Mouse (Mus musculus): ENCODE measurements around the gene Stap2.

Gene Stap2

GRCm38 (mm10) chr17:56005415-56006061 lies at the start of gene Stap2, which contains the start of gene Mpnd:
TSS of gene Stap2 (minus strand) at chr17:56005584.
TSS of gene Mpnd (plus strand) at chr17:56005711.
- DNase-seq = peak; percentile 76

GRCm38 (mm10) chr17:56054938-56055337 lies 49.6 kb upstream of the Stap2 start:
- no peak for DNase-seq

DNA sequence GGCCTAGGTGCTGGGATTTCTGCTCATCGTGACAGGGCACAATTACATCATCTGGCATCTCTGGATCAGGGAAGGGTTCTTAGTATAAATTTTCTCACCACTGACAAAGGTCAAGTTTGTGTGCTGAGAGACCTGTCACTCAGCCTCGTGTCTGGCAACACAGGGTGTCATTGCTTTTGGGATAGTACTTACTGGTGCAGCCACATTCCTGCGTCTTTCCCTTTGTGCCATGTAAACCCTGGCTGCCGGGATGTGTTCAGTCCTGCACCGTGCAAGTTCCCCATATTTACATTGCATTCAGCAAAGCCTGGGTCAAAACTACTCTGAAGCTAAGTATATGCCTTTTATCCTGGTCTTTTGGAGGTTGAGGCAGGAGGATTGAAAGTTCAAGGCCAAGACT lies 46.0 kb upstream of the Stap2 start:
- DNase-seq = no peak

GRCm38 (mm10) chr17:56040857-56041163 lies 35.4 kb upstream of the Stap2 start:
- no peak for DNase-seq

- peak; percentile 99 for DNase-seq
Measured at GRCm38 (mm10) chr17:56040030-56040856, 34.9 kb upstream of the Stap2 start, which contains the start of gene Chaf1a. TSS of gene Chaf1a (plus strand) at chr17:56040439.

- no peak for DNase-seq
Measured at GRCm38 (mm10) chr17:56039345-56039744, 34.0 kb upstream of the Stap2 start.

DNA sequence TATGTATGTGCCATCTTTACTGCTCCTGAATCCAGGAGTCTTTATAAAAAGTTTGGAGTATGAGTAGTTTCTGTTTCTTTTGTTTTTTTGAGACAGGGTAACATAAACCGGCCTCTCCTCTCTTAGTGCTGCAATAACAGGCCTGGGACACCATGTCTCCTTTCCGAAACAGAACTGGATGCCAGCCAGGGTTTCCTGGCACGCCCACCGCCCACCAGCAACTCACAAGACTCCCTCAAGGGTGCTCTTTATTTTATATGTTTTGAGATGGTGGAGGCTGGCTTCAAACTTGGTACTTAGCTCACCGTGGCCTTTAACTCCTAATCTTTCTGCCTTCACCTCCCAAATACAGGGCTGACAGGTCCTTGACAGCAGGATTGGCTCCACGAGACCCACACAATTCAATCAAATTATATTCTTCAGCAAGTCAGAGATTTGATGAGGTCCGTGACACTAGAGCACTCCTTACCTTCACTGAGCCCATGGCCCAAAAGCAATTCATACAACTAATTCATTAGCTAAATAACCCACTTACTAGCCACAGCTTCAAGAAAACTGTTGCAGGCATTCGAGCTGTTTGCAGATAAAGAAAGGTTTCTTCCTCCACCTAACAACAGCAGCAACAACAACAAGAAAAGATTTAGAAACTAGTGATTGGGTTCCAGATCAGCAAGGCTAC lies 33.3 kb upstream of the Stap2 start:
- DNase-seq = no peak

DNA sequence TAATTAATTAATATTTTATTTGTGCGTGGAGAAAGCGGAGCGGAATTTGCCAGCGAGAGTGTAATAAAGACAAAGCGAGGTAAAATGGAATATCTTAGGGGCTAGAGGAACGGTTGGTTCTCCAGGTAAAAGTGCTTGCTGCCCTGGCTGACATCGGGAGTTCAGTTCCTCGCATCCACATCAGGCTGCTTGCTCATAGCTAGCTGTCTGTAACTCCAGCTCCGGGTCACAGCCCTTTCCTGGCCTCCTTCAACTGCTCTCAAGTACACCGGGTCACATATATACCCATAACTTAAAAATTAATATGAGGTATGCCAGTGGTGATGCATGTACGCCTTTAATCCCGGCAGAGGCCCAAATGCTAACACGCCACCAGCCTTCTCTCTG lies 31.5 kb upstream of the Stap2 start:
- no peak for DNase-seq

GRCm38 (mm10) chr17:56036176-56036900 lies 31.0 kb upstream of the Stap2 start, which contains the start of gene Sh3gl1:
TSS of gene Sh3gl1 (minus strand) at chr17:56036635.
- peak; percentile 99 for DNase-seq

DNA sequence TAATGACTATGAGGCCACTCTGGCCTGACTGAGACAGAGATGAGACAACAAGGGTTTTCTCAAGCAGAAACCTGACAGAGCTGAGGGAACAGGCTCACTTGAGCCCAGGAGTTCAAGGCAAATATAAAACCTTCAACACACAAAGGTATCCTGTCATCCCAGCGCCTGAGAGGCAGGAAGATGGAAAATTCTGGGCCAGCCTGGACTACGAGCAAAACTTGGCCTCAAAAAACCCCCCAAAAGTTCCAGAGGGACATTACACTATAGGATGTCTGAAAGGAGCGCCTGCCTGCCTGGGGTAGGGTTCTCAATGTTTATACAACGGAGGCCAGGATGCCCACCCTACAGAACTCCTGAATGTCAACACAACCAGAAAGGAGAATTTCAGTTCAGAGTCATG lies 29.8 kb upstream of the Stap2 start:
- no peak for DNase-seq

DNA sequence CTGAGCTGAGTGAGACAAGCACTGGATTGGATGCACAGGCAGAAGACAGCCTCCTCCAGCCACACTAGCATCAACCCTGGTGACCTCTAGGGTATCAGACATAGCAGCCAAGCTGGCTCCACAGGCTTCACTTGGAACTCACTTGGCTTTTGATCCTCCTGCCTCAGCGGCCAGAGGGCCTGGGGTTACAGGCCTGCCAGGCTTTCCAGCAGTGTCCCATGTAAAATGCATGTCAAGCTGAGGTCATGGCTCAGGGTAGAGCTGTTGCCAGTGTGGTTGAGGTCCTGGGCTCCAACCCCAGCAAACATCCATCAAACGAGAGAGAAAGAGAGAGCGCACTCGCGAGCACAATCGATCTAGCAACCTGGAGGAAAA lies 29.3 kb upstream of the Stap2 start:
- no peak for DNase-seq

DNA sequence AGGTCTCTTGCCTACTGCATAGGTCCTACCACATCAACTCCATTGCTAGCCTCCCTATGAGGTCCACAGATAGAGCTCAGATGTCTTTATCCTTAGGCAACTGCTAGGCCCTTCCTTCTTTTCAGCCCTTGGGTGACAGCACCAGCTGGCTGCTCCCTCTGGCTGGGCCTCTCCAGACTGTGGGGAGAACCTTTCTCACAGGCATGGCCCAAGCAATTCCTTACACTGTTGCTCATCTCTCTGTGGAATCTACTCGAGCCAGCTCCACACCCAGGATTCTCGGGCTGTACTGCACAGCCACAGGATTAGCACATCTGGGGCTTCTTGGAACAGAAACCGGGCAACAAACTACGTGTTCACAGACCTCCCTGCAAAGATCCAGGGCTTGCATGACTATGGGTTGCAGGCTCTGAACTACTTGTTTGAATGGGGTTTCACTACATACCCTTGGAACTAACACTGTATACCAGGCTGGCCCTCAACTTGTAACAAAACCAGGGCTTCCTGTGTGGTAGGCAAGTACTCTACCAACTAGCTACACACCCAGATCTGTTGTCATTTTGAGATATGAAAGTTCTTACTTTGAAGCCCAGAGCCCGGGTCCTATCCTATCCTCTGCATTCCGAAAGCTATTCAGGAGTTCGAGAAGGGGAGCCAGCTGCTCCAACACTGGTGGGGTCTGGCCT lies 28.8 kb upstream of the Stap2 start:
- no peak for DNase-seq

DNA sequence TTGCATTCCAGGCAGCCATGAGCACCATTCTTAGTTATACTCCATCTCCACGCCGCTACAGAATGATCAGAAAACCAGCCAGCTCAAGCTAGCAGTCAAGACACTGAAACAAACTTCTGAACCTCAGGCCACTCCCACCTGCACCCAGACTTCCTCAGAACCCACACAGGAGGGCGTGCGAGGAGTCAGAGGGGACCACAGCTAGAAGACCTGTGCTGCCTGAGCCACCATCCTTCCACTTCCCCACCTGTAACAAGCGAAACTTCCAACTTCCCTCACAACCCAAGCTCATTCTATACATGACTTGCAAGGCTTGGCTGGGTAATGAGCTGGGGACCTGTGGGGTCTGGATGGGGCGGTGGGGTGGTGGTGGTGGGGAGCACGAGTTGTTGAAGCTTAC lies 27.4 kb upstream of the Stap2 start:
- DNase-seq = no peak

DNA sequence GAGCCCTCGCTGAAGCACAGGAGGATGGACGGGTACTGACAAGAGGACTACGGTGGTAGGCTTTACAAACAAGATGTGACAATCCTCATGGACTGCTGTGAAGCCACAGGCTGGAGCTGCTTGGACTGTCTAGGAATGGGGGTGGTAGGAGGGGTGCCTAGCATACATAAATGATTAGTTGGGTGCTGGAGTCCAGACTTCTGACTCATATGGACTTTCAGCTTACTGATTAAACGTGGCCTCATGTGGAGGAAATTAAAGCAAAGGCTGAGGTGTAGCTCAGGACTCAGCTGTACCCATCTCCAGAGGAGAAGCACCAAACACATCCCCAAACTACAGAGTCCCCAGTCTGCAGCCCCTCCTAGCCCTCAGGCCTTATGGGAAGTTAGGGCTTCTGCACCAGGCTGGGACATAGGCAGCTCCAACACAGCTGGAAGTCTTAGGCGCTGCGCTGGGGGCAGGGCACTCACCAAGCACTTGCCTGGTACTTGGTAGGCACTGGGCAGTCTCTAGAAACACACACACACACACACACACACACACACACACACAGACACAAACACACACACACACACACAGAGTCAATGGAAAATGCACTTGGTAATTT lies 26.8 kb upstream of the Stap2 start:
- peak; percentile 56 for DNase-seq

DNA sequence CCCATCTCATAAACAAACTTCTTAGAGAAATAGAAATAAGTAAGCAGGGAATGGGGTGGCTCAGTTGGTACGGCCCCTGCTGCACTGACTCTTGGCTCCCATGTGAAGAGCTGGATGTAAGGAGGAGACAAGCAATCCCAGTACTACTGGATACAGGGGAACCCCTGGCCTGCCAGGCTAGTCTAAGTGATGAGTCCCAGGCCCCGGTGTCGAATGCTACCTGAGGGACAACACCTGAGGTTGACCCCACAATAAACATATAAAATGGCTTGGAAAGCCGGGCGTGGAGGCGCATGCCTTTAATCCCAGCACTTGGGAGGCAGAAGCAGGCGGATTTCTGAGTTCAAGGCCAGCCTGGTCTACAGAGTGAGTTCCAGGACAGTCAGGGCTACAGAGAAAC lies 26.0 kb upstream of the Stap2 start:
- no peak for DNase-seq

- DNase-seq = peak; percentile 79
Measured at GRCm38 (mm10) chr17:56030919-56031318, 25.5 kb upstream of the Stap2 start.

- no peak for DNase-seq
Measured at GRCm38 (mm10) chr17:56030238-56030870, 25.0 kb upstream of the Stap2 start.

DNA sequence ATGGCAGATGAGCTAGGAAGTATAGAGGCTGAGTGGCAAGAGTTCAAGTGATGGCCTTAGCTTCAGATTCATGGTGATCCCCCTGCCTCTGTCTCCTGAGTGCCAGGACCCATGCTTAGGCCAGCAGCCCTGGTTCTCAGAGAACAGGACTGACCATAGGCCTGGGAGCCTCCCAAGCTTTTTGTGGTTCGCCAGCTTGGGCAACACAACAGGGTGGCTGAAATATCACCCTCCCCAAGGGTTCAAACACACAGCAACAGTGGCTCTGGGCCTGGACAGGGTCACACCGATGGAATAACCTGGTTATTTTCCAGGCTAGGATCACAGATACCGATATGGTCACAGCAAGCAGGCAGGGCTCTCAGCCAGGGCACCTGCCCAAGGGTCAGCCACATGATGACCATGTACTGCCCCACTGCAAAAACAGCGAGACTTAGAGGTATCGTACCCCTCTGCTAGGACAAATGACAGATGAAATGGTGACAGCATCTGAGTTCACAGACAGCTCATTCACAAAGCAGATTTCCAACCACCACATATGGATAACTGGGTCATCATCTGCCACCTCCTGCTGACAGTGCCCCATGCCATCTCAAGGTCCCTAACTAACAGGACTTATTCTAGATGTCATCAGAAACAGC lies 22.5 kb upstream of the Stap2 start:
- no peak for DNase-seq

DNA sequence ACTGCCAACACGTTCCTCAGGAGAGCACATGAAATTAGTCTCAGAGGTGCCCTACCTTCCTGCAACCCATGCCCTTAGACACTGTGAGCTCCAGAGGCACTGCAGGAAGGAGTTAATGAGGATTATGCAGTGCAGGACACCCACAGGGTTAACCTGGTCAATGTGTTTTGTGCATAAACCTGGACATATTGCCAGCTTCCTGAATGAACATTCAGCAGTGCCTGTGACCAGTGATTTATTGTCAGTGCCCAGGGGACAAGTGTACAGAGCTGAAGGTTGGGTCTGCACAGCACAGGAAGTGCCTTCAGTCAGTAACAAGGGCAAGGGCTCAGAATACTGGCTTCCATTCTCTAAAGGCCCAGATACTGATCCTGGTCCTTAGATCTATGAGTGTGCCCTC lies 21.5 kb upstream of the Stap2 start:
- no peak for DNase-seq

GRCm38 (mm10) chr17:56026303-56026702 lies 20.9 kb upstream of the Stap2 start:
- DNase-seq = no peak

DNA sequence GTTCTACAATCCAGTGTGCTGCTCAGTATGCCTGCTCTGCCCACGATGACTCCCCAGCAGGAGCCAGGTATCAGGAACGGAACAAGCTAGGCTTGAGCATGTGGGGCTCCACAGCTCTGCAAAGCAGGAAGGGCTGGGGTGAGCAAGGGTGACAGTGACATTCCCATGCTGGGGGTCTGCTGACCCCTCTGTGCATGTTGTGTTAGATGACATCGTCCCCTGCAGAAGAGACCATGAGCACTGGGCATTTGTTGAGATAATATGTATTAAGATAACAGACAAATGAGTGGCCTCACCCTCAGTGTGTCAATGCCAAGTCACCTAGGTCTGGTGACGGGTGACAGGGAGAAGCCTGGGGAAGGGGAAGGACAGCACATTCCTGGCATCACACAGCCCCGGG lies 19.5 kb upstream of the Stap2 start:
- no peak for DNase-seq

Measured in kidney, postnatal 14 days (tissue).